Mouse (Mus musculus) liver, postnatal 0 days (tissue): ENCODE results near the gene Cpb2. TPM values are rescaled to one million over a fixed set of nuclear protein-coding genes. Genes with fewer than 3 reads are reported as not detected.

Source experiments
- ATAC-seq: fragments of 200-750 bp; cut with Nextera tagmentation; 2 replicates; pipeline ENCODE4 v1.8.0; 2017; ENCODE audit warnings: mild to moderate bottlenecking, moderate library complexity
- DNase-seq: peaks from one replicate; pipeline ENCODE4 v3.0.0-alpha.2; 2016
- H3K27ac ChIP-seq: fragments of 300-500 bp; sonication (generic); 2 replicates; pipeline ENCODE4 v1.5.1; 2014; ENCODE audit warnings: antibody characterized with exemption, moderate library complexity, mild to moderate bottlenecking, low read depth
- H3K27me3 ChIP-seq: fragments of 300-500 bp; sonication (generic); 2 replicates; pipeline ENCODE4 v1.6.1; 2014; ENCODE audit warnings: low read length, control low read depth, mixed read lengths; ENCODE audit not compliant: insufficient read depth
- H3K36me3 ChIP-seq: fragments of 300-500 bp; sonication (generic); replicated peaks from 2 replicates; pipeline ENCODE4 v1.6.1; 2014; ENCODE audit warnings: mild to moderate bottlenecking, control low read depth, low read length, moderate library complexity, mixed read lengths; ENCODE audit not compliant: insufficient read depth
- H3K4me1 ChIP-seq: fragments of 300-500 bp; sonication (generic); 2 replicates; pipeline ENCODE4 v1.6.1; 2014; ENCODE audit warnings: antibody characterized with exemption, mild to moderate bottlenecking, control low read depth; ENCODE audit not compliant: insufficient read depth
- H3K4me2 ChIP-seq: fragments of 300-500 bp; sonication (generic); 2 replicates; pipeline ENCODE4 v1.6.1; 2014; ENCODE audit warnings: low read depth, mild to moderate bottlenecking, low read length, moderate library complexity, mixed read lengths
- H3K4me3 ChIP-seq: fragments of 300-500 bp; sonication (generic); 2 replicates; pipeline ENCODE4 v1.5.1; 2014; ENCODE audit warnings: low read depth, low read length
- H3K9ac ChIP-seq: fragments of 300-500 bp; sonication (generic); replicated peaks from 2 replicates; pipeline ENCODE4 v1.6.1; 2014; ENCODE audit warnings: mild to moderate bottlenecking, moderate library complexity
- H3K9me3 ChIP-seq: fragments of 300-500 bp; sonication (generic); 2 replicates; pipeline ENCODE4 v1.6.1; 2016; ENCODE audit warnings: mild to moderate bottlenecking, control low read depth, low read length, mixed read lengths
- CTCF ChIP-seq: sonication (generic); IDR thresholded peaks from 2 replicates; pipeline ENCODE4 v1.5.1; 2016; ENCODE audit warnings: antibody characterized with exemption, low read depth
- EP300 ChIP-seq: IDR thresholded peaks from 2 replicates; pipeline ENCODE4 v1.6.1; 2016; ENCODE audit warnings: antibody characterized with exemption, low read depth, mild to moderate bottlenecking
- WGBS: fragments of 180-500 bp; shearing (Covaris S2); extraction: QIAGEN DNeasy Blood & Tissue Kit; methylation state at CpG from one replicate; pipeline ENCODE4 v1.1.7; 2014; ENCODE audit not compliant: insufficient replicate concordance; 5-methylcytosine and 5-hydroxymethylcytosine counted together
- polyA plus RNA-seq: library from polyadenylated mRNA; unstranded; fragments of >200 nt; fragmentation: Nextera tagmentation; extraction: Ambion mirVana; gene quantifications from 2 replicates; pipeline ENCODE4 v1.2.1, GENCODE M21; 2015

Gene Cpb2
- polyA plus RNA-seq, 1 experiment from 2014 or later: 400 TPM

GRCm38 (mm10) chr14:75222386-75222785 is 19.7 kb upstream of the Cpb2 start:
- Histone ChIP-seq H3K9me3 (no peaks in the 10 kb centered on the region), H3K4me3 (no peak overlapping the region), H3K36me3 (peaks cover 30% of the 10 kb centered on the region), H3K4me2 (no peak overlapping the region), H3K27me3 (no peaks in the 10 kb centered on the region), H3K9ac (no peak overlapping the region), H3K27ac (no peak overlapping the region), H3K4me1 (peaks cover 5% of the 10 kb centered on the region)
- no peak for TF ChIP-seq CTCF
- TF ChIP-seq EP300: no peak
- WGBS: 80% methylated on average over 6 of the region's 6 CpGs
- ATAC-seq (no peak), DNase-seq (no peak)

- TF ChIP-seq CTCF: no peak
- no peak for TF ChIP-seq EP300
- 42% methylated on average over 6 of the region's 6 CpGs for WGBS
- H3K4me2 ChIP-seq: no peak overlapping the region
- H3K4me1 ChIP-seq: no peaks in the 10 kb centered on the region
- no peaks in the 10 kb centered on the region for H3K27me3 ChIP-seq
- H3K4me3 ChIP-seq: no peak overlapping the region
- no peak overlapping the region for H3K9ac ChIP-seq
- no peak overlapping the region for H3K27ac ChIP-seq
- H3K9me3 ChIP-seq: no peaks in the 10 kb centered on the region
- ATAC-seq: no peak
- DNase-seq: no peak
- H3K36me3 ChIP-seq: peaks cover 21% of the 10 kb centered on the region
These were observed 14.5 kb upstream of the Cpb2 start for GRCm38 (mm10) chr14:75227453-75228084.

GRCm38 (mm10) chr14:75229834-75230233 is 12.3 kb upstream of the Cpb2 start:
- H3K27ac ChIP-seq: no peak overlapping the region
- H3K4me2 ChIP-seq: no peak overlapping the region
- TF ChIP-seq EP300 (no peak), CTCF (peak; percentile 84)
- H3K27me3 ChIP-seq: no peaks in the 10 kb centered on the region
- DNase-seq (peak; percentile 34), ATAC-seq (no peak)
- H3K4me3 ChIP-seq: no peak overlapping the region
- H3K4me1 ChIP-seq: no peaks in the 10 kb centered on the region
- peaks cover 13% of the 10 kb centered on the region for H3K36me3 ChIP-seq
- H3K9me3 ChIP-seq: no peaks in the 10 kb centered on the region
- H3K9ac ChIP-seq: no peak overlapping the region
- 53% methylated on average over 2 of the region's 2 CpGs for WGBS

GRCm38 (mm10) chr14:75233070-75233469 is 9.0 kb upstream of the Cpb2 start:
- Histone ChIP-seq H3K9me3 (no peaks in the 10 kb centered on the region), H3K4me1 (peaks cover 4% of the 10 kb centered on the region), H3K4me2 (no peak overlapping the region), H3K4me3 (no peak overlapping the region), H3K9ac (no peak overlapping the region), H3K27me3 (no peaks in the 10 kb centered on the region), H3K36me3 (no peaks in the 10 kb centered on the region), H3K27ac (peak overlapping the region; percentile 90)
- 56% methylated on average over 5 of the region's 5 CpGs for WGBS
- peak; percentile 24 for DNase-seq
- TF ChIP-seq EP300 (no peak), CTCF (no peak)
- peak; percentile 98 for ATAC-seq

GRCm38 (mm10) chr14:75235552-75235951 is 6.5 kb upstream of the Cpb2 start:
- no peak overlapping the region for H3K4me3 ChIP-seq
- 82% methylated on average over 8 of the region's 8 CpGs for whole genome bisulfite sequencing
- ATAC-seq (no peak), DNase-seq (no peak)
- no peaks in the 10 kb centered on the region for H3K9me3 ChIP-seq
- H3K36me3 ChIP-seq: no peaks in the 10 kb centered on the region
- no peaks in the 10 kb centered on the region for H3K27me3 ChIP-seq
- TF ChIP-seq EP300 (no peak), CTCF (no peak)
- no peak overlapping the region for H3K4me2 ChIP-seq
- peaks cover 10% of the 10 kb centered on the region for H3K4me1 ChIP-seq
- H3K9ac ChIP-seq: no peak overlapping the region
- no peak overlapping the region for H3K27ac ChIP-seq

- no peak for DNase-seq
- no peak for ATAC-seq
- no peaks in the 10 kb centered on the region for H3K9me3 ChIP-seq
- H3K27ac ChIP-seq: no peak overlapping the region
- no peaks in the 10 kb centered on the region for H3K27me3 ChIP-seq
- H3K4me1 ChIP-seq: peaks cover 10% of the 10 kb centered on the region
- H3K4me2 ChIP-seq: no peak overlapping the region
- no peak overlapping the region for H3K9ac ChIP-seq
- WGBS: 70% methylated on average over 9 of the region's 9 CpGs
- no peak overlapping the region for H3K4me3 ChIP-seq
- no peak for TF ChIP-seq CTCF
- no peak for TF ChIP-seq EP300
- H3K36me3 ChIP-seq: no peaks in the 10 kb centered on the region
These were observed 6.0 kb upstream of the Cpb2 start for GRCm38 (mm10) chr14:75235955-75236635.
